Mouse (Mus musculus): Measurements from ENCODE around the gene Asgr1. TPM values are rescaled to one million over a fixed set of nuclear protein-coding genes. Genes with fewer than 3 reads are reported as not detected.
A peak's percentile ranks its signal among the peaks of the same experiment; 100 is the strongest.

Asgr1 gene
- total RNA-seq (2012; rRNA removed) (not detected in 2 replicates), total RNA-seq (2014; rRNA removed) (not detected in 2 replicates), polyA plus RNA-seq (2012; ENCODE audit: insufficient read length, low read depth) (not detected in 2 replicates)

DNA sequence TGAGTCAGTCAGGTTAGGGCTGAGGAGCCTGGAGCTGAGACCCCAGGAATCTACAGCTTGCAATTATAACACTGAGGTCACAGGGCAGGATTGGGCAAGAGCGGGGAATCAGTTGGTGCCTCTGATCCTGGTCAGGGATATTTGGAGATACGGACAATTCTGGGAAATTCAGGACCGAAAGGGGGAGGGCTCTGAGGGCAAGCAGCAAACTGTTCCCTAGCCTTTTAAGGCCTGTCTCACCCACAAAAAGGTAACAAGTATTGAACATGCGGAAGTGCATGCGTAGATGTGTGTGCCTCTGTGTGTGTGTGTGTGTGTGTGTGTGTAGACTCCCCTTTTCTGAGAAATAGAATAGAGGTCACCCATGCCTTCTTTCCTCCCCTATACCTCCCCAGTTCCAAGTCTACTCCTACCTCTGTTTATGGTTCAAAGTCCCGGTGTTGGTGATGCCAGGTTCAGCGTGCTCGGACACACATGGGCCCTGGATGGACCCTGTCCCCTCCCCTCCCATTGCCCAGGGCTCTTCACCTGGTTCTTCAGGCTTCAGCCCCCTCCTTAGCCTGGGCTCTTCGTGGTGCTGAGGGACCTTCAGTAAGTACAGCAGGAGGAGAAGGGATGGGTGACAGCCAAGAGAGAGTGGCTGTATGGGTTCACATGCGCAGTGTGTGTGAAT, at the start of gene Asgr1:
Asgr1 (plus strand) TSS at position 188 of the 673 bp plus-strand sequence.
- DNase-seq (ENCODE audit: extremely low read depth), result no peak
- in situ Hi-C loops (cut with MboI; ENCODE audit: low pct_ligation_motif_present, low pct_unique_long_range_greater_than_20kb, low sequenced_read_pairs) (no loop called here), dilution Hi-C loops (cut with MboI; ENCODE audit: extremely low pct_ligation_motif_present, extremely low pct_unique_long_range_greater_than_20kb, low sequenced_read_pairs) (no loop called here)
- no peaks in the 10 kb centered on the region for H3K79me2 ChIP-seq (replicated peaks; ENCODE audit: control insufficient read depth, extremely low read depth, insufficient read depth, poor library complexity, severe bottlenecking)
- TF ChIP-seq MAFK (IDR thresholded peaks at IDR 0.05; ENCODE audit: insufficient replicate concordance, low read length) (no peak), PAX5 (IDR thresholded peaks at IDR 0.05; ENCODE audit: low read length) (no peak), E2F4 (IDR thresholded peaks at IDR 0.05; ENCODE audit: insufficient replicate concordance, low read depth, low read length) (no peak), SMC3 (IDR thresholded peaks at IDR 0.05; ENCODE audit: low read depth, low read length) (no peak), MAZ (IDR thresholded peaks at IDR 0.05; ENCODE audit: low read depth, low read length) (no peak), EP300 (IDR thresholded peaks at IDR 0.05; ENCODE audit: low read length) (no peak), GABPA (IDR thresholded peaks at IDR 0.05; ENCODE audit: insufficient replicate concordance, low read depth, low read length) (no peak), ETS1 (conservative IDR thresholded peaks at IDR 0.05; ENCODE audit: low read depth, low read length) (no peak), POLR2AphosphoS2 (IDR thresholded peaks at IDR 0.05; ENCODE audit: low read depth, low read length) (no peak), ZC3H11A (IDR thresholded peaks at IDR 0.05; ENCODE audit: low read depth, low read length) (no peak), RAD21 (IDR thresholded peaks at IDR 0.05; ENCODE audit: low read depth, low read length) (no peak)
- peaks cover 45% of the 10 kb centered on the region for H3K27me3 ChIP-seq (replicated peaks)
- no peaks in the 10 kb centered on the region for H3K36me3 ChIP-seq (replicated peaks in 1 of 2; ENCODE audit: control insufficient read depth in 1 of 2, insufficient read depth in 1 of 2, low read length in 1 of 2)
- H3K4me1 ChIP-seq (ENCODE audit: control insufficient read depth in 1 of 2, insufficient read depth in 2 of 2), result 0 out of 4 replicates have a peak, but pooled peaks cover 0 to 3% of the 10 kb centered on the region in 2 experiments
- no peak within 1 kb of the TSS for H3K27ac ChIP-seq (ENCODE audit: insufficient read depth, low read depth)
- H3K9ac ChIP-seq (ENCODE audit: insufficient read depth, low read depth), result no peak within 1 kb of the TSS
- no peak within 1 kb of the TSS for H3K4me2 ChIP-seq (ENCODE audit: insufficient read depth, low read depth, poor library complexity, severe bottlenecking)
- no peak within 1 kb of the TSS for H3K4me3 ChIP-seq (replicated peaks in 1 of 3; ENCODE audit: low read depth in 2 of 3, low read length in 2 of 3, poor library complexity in 1 of 3)
- no peaks in the 10 kb centered on the region for H3K9me3 ChIP-seq (replicated peaks; ENCODE audit: low read length)

DNA sequence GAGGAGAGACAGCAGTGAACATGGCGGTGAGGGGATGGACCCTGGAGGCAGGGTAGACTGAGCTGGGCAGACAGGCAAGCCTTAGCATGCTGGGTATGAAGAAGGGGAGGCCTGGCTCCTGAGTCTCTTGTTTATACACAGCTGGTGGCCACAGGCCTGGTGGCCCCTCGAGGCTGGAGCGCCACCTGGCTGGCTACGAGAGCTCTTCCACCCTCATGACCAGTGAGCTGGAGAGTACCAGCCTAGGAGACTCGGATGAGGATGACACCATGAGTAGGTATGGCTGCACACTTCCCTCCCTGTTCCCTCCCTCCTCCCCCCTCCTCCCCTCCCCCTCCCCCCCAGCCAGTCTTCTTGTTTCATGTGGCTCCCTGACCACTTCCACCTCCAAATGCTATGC, 48.4 kb upstream of the Asgr1 start:
- peaks cover 54 to 87% of the 10 kb centered on the region in 2 experiments for H3K36me3 ChIP-seq (replicated peaks in 1 of 2; ENCODE audit: control insufficient read depth in 1 of 2, insufficient read depth in 1 of 2, low read length in 1 of 2)
- peaks cover 5 to 34% of the 10 kb centered on the region in 2 experiments for H3K4me1 ChIP-seq (ENCODE audit: control insufficient read depth in 1 of 2, insufficient read depth in 2 of 2)
- no peak overlapping the region for H3K4me2 ChIP-seq (ENCODE audit: insufficient read depth, low read depth, poor library complexity, severe bottlenecking)
- dilution Hi-C loops (cut with MboI; ENCODE audit: extremely low pct_ligation_motif_present, extremely low pct_unique_long_range_greater_than_20kb, low sequenced_read_pairs), result no loop called here
- no peaks in the 10 kb centered on the region for H3K27me3 ChIP-seq (replicated peaks)
- peaks cover 26% of the 10 kb centered on the region for H3K79me2 ChIP-seq (replicated peaks; ENCODE audit: control insufficient read depth, extremely low read depth, insufficient read depth, poor library complexity, severe bottlenecking)
- in situ Hi-C loops (cut with MboI; ENCODE audit: low pct_ligation_motif_present, low pct_unique_long_range_greater_than_20kb, low sequenced_read_pairs), result loop anchor here (25.0 kb wide), 1 partner anchor 918 kb away; the partner anchor contains the start of genes Per1 and Vamp2
- peak; percentile 64 for DNase-seq (ENCODE audit: extremely low read depth)
- no peak overlapping the region for H3K27ac ChIP-seq (ENCODE audit: insufficient read depth, low read depth)
- H3K9me3 ChIP-seq (replicated peaks; ENCODE audit: low read length), result no peaks in the 10 kb centered on the region
- TF ChIP-seq CTCF (conservative IDR thresholded peaks at IDR 0.05 in 1 of 2, IDR thresholded peaks at IDR 0.05 in 1 of 2; ENCODE audit: low read depth in 2 of 2, low read length in 2 of 2), result peak in 1 of 2 experiments; percentile 87; a peak in 2 of 4 replicates
- TF ChIP-seq NRF1 (IDR thresholded peaks at IDR 0.05; ENCODE audit: low read depth, low read length), result no peak
- peak; percentile 88 for TF ChIP-seq SMC3 (IDR thresholded peaks at IDR 0.05; ENCODE audit: low read depth, low read length)
- no peak for TF ChIP-seq PAX5 (IDR thresholded peaks at IDR 0.05; ENCODE audit: low read length)
- TF ChIP-seq CHD1 (IDR thresholded peaks at IDR 0.05; ENCODE audit: low read depth, low read length), result no peak
- peak; percentile 76 for TF ChIP-seq RAD21 (IDR thresholded peaks at IDR 0.05; ENCODE audit: low read depth, low read length)
- peak; percentile 19 for TF ChIP-seq ZC3H11A (IDR thresholded peaks at IDR 0.05; ENCODE audit: low read depth, low read length)
- no peak for TF ChIP-seq RCOR1 (conservative IDR thresholded peaks at IDR 0.05; ENCODE audit: low read depth, low read length)
- no peak; the same call in 1 of the 2 replicates for TF ChIP-seq TCF12 (IDR thresholded peaks at IDR 0.05; ENCODE audit: low read depth, low read length)
- TF ChIP-seq UBTF (IDR thresholded peaks at IDR 0.05; ENCODE audit: low read depth, low read length), result no peak
- no peak overlapping the region for H3K9ac ChIP-seq (ENCODE audit: insufficient read depth, low read depth)
- no peak overlapping the region for H3K4me3 ChIP-seq (replicated peaks in 1 of 3; ENCODE audit: low read depth in 2 of 3, low read length in 2 of 3, poor library complexity in 1 of 3)
